Mouse (Mus musculus): ENCODE results near the gene Gm9732.
"Not testable (repeated sequence)": the region's sequence is repeated elsewhere in the genome, so short reads cannot be mapped to it uniquely, and the experiment has no call there.

The Gm9732 gene

DNA sequence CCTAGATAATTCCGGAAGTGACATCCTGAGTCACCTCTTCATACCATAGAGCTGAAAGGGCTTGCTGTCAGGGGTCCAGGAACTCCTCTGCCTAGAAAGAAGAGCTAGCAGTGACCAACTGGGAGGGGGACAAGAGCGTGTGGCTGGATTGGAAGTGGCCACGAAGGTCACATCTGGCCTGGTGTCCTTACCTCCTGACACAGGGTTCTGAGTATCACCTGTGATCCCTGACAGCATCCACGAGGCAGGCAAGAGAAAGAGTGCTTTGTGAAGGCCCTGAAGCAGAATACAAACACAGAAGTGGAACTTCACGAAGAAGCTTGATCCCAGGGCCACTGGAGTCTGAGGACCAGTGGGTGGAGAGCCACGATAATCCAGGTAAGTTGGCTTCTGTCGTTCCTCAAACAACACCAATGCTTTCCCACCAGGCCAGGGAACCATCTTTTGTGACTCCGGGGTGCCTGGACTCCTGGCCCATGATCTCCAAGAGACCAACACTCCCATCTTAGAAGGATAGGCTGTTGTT is at the start of gene Gm9732:
Gene Gm9732, plus strand, starts transcription at position 51 of the 526 bp plus-strand sequence.
- DNase-seq (ENCODE audit: low spot score), result peak; percentile 58

DNA sequence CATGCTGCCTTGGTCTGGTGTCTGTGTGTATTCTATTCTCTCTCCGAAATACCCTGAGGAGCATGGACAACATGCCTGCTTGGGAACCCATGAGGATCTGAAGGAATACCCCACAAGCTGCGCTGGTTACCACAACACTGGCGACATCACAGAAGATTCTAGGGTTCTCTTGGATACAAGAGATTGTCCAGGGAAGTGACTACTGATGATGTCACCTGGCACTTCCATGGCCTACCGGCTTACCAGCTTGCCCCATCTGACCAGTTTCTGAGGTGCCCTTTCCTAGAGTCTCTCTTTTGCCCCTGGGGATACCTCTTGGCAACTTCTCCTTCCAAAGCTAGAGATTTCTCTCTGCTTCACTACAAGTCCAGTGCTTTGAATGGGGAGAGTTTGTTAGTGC is 39.6 kb upstream of the Gm9732 start, which contains the start of gene Gm8122:
Gene Gm8122, minus strand, starts transcription at position 101 of the 400 bp plus-strand sequence.
- not testable (repeated sequence) for DNase-seq (ENCODE audit: low spot score)

DNA sequence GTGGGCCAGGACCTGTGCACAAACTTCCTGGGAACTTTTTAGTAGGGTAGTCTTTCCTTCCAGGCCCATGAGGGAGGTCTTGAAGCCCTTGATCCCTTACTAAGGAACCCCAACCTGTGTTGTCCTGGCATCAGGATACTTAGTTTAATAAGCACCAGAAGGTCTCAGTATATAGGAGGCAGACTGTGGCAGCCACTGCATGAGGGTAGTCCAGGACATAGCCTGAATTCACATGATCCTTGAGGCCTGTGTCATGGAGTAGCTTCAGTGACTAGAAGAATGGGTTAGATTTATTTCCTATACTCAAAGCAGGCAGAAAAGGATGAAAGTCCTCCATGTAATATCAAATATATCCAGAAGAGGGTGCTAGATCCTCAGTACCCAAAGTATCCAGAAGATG is 37.1 kb upstream of the Gm9732 start:
- not testable (repeated sequence) for DNase-seq (ENCODE audit: low spot score)

DNA sequence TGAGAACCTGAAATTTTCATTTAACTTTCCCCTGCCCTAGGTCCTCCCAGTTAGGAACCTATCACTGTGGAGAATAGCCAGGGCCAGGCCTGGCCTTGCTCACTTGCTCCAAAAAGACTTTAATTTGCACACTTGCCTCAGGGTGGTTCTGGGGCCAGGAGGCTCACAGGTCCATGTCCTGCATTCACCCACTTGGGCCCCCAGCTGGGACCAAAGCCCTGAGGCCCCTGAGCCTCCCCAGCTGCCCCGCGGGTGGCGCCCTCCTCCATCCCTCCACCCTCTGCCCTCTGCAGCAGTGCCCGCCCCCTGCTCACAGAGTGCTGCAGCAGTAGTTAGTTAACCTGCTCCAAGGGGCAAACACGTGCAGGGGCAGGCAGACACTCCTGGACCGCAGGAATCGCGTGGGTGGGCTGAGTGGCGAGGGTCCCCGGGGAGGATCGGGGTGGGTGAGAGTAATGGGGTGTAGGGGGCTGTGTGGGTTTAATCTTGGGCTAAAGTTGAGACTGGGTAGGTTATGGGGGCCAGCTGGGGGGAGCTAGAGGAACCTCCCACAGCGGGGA is 25.1 kb upstream of the Gm9732 start:
- not testable (repeated sequence) for DNase-seq (ENCODE audit: low spot score)

DNA sequence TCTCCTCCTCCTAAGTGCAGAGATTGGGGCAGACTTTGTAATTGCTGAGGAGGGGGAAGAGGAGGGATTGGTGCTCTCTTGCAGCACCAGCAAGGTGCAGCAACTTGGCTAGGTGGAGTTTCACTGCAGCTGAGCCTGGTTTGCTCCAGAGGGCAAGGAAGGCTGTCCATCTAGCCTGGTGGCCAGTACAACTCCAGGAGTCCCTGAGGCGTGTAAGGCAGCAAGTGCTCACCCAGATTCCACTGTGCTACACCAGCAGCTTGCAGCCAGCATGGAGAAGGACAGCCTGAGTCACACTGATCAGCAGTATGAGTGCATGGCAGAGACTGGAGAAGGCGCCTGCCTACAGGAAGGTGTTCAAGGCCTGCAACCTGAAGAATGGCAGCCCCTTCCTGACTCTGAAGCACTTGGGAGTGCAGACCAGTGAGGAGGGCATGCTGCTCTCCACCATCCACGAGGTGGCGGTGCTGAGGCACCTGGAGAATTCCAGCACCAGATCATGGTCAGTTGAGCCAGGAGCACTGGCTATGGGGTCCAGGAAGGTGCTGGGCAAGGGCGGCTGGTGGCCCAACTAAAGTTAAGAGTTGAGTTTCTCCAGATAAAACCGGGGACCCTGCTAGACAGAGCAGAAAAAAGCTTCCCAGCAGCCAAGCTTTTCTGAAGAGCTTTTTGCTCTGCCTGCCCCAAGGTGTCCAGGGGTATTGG is 24.1 kb upstream of the Gm9732 start:
- DNase-seq (ENCODE audit: low spot score), result not testable (repeated sequence)

DNA sequence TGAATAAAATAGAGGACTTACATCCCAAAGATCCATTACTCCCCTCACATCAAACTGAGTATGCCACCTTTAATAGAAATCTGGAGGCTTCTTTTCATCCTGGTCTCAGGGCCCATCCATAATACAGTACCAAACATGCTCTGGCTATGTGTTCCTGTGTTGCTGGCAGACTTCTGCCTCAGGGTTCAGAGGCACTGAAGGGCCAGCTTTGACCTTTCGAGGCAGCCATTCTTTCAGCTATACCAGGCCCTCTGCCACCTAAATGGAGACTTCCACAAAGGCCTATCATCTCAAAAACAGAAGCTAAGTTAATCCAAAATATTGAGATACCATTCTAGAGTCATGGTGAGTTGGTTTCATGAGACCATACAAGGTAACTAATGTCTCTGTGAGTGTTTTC is 18.3 kb upstream of the Gm9732 start:
- DNase-seq (ENCODE audit: low spot score), result not testable (repeated sequence)

DNA sequence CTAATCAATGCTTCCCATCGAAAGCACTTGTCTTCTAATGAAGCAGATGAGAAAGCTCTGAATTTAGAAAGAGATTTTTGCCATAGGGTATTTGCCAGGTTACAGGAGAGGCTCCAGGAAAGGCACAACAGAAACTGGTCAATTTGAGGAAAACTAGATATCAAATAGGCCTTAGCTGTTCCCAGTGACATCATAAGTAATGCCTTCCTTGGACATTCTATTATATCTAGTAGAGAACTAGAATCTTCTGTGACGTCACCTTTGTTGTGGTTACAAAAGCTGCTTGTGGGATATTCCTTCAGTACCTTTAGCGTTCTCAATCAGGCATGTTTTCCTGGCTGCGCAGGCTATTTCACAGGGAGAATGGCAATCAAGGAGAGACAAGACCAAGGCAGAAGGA is 16.5 kb upstream of the Gm9732 start, which contains the start of gene Gm8126:
Gene Gm8126, plus strand, starts transcription at position 301 of the 400 bp plus-strand sequence.
- DNase-seq (ENCODE audit: low spot score), result not testable (repeated sequence)

DNA sequence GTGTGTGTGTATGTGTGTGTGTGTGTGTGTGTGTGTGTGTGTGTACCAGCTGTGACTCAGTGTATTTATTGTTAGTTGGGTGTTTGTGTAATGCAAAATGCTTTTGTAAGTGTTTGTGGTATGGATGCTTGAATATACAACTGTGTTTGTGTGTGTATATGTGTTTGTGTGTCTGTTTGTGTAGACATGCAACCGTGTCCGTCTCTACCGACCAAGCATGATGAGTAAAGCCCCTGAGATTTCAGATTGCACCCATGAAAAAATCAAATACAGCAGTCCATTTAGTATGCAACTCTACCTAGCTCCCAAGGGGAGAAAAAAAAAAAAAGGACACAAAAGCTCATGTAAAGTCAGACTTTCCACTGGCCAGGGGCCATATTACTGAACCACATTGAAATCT is 11.4 kb upstream of the Gm9732 start:
- not testable (repeated sequence) for DNase-seq (ENCODE audit: low spot score)

DNA sequence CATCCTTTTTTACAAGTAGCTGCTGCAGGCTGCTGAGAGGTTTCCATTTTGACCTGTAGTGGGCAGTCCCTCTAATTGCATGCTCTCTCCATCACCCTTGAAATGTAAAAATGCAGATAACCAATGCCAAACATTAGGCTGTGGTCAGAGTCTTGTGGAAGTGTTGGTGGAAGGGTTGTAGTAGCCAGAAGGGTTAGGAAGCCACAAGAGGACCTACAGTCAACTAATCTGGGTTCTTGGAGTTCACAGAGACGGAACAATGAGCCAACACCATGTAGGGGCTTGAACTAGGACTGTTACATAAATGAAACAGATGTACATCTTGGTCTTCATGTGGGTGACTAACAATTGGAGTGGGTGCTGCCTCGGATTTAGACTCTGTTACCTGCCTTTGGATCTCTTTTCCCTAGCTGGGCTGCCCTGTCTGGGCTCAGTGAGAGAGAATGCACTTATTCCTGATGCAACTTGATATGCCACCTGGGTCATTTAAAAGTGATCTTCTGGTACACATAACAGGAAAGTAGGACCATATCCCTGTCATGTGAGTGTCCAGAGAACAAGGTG is 6.2 kb upstream of the Gm9732 start:
- DNase-seq (ENCODE audit: low spot score), result not testable (repeated sequence)

DNA sequence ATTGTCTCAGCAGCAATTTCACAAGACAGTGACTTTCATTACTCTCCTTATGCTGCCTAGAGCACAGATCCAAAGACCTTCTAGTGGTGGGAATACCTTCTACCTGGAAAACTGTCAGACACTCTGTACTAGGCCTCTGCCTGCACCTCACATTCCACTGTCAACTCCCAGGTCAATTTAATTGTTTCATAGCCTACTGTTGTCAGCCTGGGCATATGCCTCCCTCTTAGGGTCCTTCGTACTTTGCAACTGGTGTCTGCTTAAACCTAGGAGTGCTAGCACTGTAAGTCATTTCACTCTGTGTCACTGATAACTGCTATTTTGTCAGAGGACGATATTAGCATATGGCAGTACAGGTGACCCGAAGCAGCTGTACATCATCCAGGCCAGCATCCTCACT is 5.6 kb upstream of the Gm9732 start:
- DNase-seq (ENCODE audit: low spot score), result not testable (repeated sequence)

DNA sequence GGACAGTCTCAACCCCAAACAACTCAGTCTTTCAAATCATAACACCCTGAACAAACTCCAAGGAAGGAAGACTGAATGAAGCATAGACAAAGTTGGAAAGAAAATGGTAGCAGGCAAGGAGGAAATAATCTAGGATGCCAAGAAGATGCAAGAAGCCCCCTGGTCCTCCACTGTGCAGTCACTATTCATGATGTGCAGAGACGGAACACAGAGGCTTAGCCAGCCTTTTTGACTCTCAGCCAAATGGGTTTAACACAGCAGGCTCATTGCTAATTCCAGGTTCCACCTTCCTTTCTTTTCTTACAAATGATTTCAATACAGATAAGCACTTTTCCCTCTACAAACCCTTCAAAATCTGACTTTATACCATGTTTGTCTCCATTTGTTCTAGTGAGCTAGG is 1.7 kb upstream of the Gm9732 start:
- not testable (repeated sequence) for DNase-seq (ENCODE audit: low spot score)

DNA sequence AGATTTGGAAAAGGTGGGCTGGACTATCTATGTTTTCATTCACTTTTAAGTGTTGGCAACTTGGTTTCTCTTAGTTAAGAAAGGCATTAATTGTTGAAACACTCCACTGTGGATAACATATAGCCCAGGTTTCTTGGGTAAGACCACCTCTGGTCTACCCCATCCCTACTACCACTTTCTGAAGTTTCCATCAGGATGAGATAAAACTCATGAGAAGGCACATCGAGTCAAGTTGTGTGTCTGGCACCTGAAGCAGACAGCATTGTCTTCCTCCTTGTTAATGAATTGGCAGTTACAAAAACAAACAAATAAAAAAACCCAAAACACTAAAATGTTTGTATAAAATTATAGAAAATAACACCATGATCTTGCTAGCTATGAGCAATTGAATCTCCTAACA is 916 bp downstream of the Gm9732 start:
- DNase-seq (ENCODE audit: low spot score), result not testable (repeated sequence)

DNA sequence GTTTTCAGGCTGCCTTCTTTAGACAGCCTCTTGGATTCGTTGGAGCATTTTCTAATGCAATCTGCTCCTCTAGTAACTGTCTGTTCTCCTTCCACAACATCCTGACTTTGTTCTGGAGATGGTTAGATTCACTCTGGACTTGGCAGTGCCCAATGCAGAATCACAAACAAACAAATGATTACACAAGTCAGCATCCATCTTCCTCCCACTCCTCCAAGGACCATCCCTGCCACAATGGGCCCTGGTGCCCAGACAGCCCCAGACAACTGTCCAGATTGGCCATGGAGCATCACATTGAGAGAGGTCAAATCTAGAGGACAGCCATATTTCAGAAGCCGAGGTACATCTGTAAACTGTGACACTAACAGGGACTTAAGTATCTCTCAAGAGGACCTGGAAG is 2.6 kb downstream of the Gm9732 start:
- DNase-seq (ENCODE audit: low spot score), result not testable (repeated sequence)

DNA sequence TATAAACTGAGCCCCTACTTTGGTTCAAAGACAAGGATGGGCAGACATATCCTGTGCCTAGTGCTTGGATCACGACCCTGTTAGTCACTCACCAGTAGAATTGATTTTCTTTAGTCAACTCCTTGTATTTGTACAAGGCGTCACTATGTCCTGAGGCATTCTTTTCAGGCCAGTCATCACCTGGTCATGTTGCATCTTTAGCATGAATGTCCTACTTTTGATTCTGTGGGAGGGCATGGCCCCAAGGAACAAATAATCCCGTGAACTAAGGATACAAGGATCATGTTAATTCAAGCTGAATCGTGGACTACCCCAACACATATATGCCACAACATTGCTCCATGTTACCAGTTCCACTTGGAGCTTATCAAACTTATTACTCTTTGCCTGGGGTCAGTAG is 3.3 kb downstream of the Gm9732 start:
- DNase-seq (ENCODE audit: low spot score), result not testable (repeated sequence)

DNA sequence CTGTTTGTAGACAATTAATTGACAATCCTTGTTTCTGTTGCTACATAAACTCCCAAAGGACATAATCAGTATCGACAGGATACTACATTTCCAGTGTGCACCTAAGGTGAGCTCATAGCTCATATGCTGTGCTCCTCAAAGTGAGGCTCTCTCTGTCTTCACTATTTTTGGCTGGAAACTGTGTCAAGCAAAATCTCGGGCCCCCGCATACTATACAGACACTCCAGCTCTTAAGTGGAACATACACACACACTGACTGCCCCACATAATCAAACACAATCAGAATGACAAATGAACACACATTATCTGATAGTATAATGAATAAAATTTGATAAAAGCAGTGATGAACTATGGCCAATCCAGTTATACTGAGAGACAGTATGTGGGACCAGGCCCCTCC is 3.8 kb downstream of the Gm9732 start:
- DNase-seq (ENCODE audit: low spot score), result not testable (repeated sequence)

DNA sequence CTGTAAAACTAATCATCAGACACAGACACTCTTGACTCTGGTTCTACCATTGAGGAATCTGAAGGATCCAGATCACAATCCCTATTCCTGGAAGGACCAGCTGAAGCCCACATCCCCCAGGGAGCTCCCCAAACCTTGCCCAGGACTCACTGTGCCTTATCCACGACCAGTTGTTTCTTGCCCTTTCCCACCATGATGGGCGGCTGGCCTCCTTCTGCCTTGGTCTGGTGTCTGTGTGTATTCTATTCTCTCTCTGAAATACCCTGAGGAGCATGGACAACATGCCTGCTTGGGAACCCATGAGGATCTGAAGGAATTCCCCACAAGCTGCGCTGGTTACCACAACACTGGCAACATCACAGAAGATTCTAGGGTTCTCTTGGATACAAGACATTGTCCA is 18.7 kb downstream of the Gm9732 start, which contains the start of gene Gm8127:
Gene Gm8127, minus strand, starts transcription at position 330 of the 400 bp plus-strand sequence.
- not testable (repeated sequence) for DNase-seq (ENCODE audit: low spot score)

DNA sequence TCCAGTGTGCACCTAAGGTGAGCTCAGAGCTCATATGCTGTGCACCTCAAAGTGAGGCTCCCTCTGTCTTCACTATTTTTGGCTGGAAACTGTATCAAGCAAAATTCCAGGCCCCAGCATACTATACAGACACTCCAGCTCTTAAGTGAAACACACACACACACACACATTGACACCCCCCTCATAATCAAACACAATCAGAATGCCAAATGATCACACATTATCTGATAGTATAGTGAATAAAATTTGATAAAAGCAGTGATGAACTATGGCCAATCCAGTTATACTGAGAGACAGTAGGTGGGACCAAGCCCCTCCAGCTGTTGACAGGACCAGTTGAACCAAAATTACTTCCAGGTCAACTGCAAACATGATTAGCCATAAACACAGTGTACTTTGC is 44.7 kb downstream of the Gm9732 start:
- DNase-seq (ENCODE audit: low spot score), result not testable (repeated sequence)

DNA sequence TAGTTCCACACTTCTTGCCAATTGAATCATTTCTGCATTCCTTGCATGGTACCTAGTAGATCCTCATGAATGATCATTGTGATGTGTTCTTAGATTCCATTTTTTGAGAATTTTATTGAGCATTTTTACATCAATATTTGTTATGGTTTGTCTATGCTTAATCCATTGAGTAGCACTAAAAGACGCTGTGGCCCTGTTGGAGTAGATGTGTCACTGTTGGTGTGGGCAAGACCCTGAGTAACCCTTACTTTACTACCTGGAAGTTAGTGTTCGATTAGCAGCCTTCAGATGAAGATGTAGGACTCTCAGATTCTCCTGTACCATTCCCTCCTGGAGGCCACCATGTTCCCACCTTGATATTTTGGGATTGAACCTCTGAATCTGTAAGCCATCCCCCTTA is 53.8 kb downstream of the Gm9732 start:
- not testable (repeated sequence) for DNase-seq (ENCODE audit: low spot score)

DNA sequence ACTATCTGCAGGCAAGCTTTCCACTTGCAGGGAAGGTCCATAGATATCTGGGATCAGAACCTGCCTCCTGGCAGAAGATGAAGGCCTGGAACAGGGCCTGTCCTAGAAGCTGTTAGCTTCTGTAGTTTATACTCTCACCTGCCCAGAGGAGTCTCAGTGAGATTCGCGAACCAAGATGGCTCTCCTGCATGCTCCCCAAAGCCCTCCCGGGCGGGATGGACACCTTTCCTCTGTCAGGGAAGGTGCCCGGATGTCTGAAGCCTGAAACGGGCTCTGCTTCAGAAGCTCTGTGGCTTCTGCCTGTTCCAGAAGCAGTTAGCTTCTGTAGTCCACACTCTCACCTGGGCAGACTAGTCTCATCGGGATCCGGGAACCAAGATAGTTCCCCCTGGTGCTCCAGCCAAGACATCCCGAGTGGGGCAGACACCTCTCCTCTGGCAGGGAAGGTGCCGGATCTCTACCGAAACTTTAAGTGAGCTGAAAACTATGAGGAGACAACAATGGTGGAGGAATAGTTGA is 56.6 kb downstream of the Gm9732 start:
- DNase-seq (ENCODE audit: low spot score), result not testable (repeated sequence)

DNA sequence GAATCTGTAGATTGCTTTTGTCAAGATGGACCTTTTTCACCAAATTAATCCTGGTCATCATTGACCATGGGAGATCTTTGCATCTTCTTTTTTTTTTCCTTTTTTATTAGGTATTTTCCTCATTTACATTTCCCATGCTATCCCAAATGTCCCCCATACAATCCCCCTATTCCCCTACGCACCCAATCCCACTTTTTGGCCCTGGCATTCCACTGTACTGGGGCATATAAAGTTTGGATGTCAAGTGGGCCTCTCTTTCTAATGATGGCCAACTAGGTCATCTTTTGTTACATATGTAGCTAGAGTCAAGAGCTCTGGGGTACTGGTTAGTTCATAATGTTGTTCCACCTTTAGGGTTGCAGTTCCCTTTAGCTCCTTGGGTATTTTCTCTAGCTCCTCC is 62.8 kb downstream of the Gm9732 start:
- DNase-seq (ENCODE audit: low spot score), result not testable (repeated sequence)

DNA sequence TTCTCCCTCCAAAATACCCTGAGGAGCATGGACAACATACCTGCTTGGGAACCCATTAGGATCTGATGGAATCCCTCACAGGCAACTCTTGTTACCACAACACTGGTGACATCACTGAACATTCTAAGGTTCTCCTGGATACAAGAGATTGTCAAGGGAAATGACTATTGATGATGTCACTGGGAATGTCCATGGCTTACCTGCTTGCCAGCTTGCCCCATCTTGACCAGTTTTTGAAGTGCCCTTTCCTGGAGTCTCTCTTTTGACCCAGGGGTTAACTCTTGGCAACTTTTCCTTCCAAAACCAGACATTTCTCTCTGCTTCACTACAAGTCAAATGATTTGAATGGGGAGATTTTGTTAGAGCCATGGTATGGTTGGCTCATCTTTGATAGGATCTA is 72.9 kb downstream of the Gm9732 start, which contains the start of gene 1700001F09Rik:
Gene 1700001F09Rik, minus strand, starts transcription at position 101 of the 400 bp plus-strand sequence.
- DNase-seq (ENCODE audit: low spot score), result not testable (repeated sequence)

DNA sequence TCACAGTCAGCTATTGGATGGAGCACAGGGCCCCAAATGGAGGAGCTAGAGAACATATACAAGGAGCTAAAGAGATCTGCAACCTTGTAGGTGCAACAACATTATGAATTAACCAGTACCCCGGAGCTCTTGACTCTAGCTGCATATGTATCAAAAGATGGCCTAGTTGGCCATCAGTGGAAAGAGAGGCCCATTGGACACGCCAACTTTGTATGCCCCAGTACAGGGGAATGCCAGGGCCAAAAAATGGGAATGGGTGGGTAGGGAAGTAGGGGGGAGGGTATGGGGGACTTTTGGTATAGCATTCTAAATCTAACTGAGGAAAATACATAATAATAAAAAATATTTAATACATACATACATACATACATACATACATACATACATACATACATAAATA is 78.1 kb downstream of the Gm9732 start:
- not testable (repeated sequence) for DNase-seq (ENCODE audit: low spot score)
